17 mouse cellular contexts compared by ENCODE assay signal in genomic region chr5:11989140-11989539, GRCm38 (mm10).
"Had no signal": no experiment of that assay in that cellular context is flagged by ENCODE, and none has a peak within 500 bp of the region (broad histone marks: within the 10 kb centered on the region; RNA-seq: fewer than 3 reads in every experiment).

No protein-coding gene starts in this region.

- H3K4me1 ChIP-seq: neural tube, embryonic 12.5 days; neural tube, embryonic 13.5 days; neural tube, embryonic 15.5 days; stomach, embryonic 15.5 days had no signal

- H3K9ac ChIP-seq: neural tube, embryonic 12.5 days; neural tube, embryonic 13.5 days; neural tube, embryonic 15.5 days; stomach, embryonic 15.5 days had no signal

- H3K9me3 ChIP-seq: neural tube, embryonic 12.5 days; neural tube, embryonic 13.5 days; neural tube, embryonic 15.5 days; stomach, embryonic 15.5 days had no signal

- DNase-seq: retina, postnatal 1 day; right cerebral cortex, adult 18-20 months; right cerebral cortex, postnatal 14 days; right cerebral cortex, postnatal 25 days; right cerebral cortex, postnatal 4 days; spleen, adult 18-20 months; thymus, adult 18-20 months; thymus, adult 2 months; thymus, postnatal 14 days; thymus, postnatal 25 days; thymus, postnatal 36 days; thymus, postnatal 4 days had no signal

- H3K27me3 ChIP-seq: neural tube, embryonic 12.5 days; neural tube, embryonic 13.5 days; neural tube, embryonic 15.5 days; stomach, embryonic 15.5 days had no signal

- H3K4me2 ChIP-seq: neural tube, embryonic 12.5 days; neural tube, embryonic 13.5 days; neural tube, embryonic 15.5 days; stomach, embryonic 15.5 days had no signal

- H3K27ac ChIP-seq: neural tube, embryonic 12.5 days; neural tube, embryonic 13.5 days; neural tube, embryonic 15.5 days; stomach, embryonic 15.5 days; stomach, postnatal 0 days had no signal

- H3K4me3 ChIP-seq: neural tube, embryonic 12.5 days; neural tube, embryonic 13.5 days; neural tube, embryonic 15.5 days; stomach, embryonic 15.5 days had no signal

- H3K36me3 ChIP-seq: neural tube, embryonic 12.5 days; neural tube, embryonic 13.5 days; neural tube, embryonic 15.5 days; stomach, embryonic 15.5 days had no signal
